Mouse (Mus musculus) ES-Bruce4 (cell line): ENCODE results near the gene Gins2.

Source experiments
- CTCF ChIP-seq: IDR thresholded peaks from one replicate; pipeline ENCODE4 v1.8.1; 2011; ENCODE audit warnings: low read depth, low read length
- EP300 ChIP-seq: IDR thresholded peaks from 2 replicates; pipeline ENCODE4 v1.6.1; 2011; ENCODE audit warnings: low read depth, low read length; ENCODE audit not compliant: insufficient read depth
- POLR2A ChIP-seq: IDR thresholded peaks from one replicate; pipeline ENCODE4 v1.8.1; 2011; ENCODE audit warnings: low read length; ENCODE audit not compliant: insufficient read depth

GRCm38 (mm10) chr8:120634329-120634839 is 45.3 kb upstream of the Gins2 start:
- no peak for TF ChIP-seq CTCF
- TF ChIP-seq POLR2A, result no peak
- no peak for TF ChIP-seq EP300
